ENCODE assay signal across 8 mouse cellular contexts in genomic region chr11:104581446-104582307, GRCm38 (mm10). TPM values are rescaled to one million over a fixed set of nuclear protein-coding genes. Genes with fewer than 3 reads are reported as not detected.
DNase-seq lines count a peak whose midpoint lies in the region; ATAC-seq lines count a peak whose summit lies in the region.

No protein-coding gene starts in this region.

- H3K36me3 ChIP-seq in embryonic facial prominence, embryonic 11.5 days (replicated peaks; ENCODE audit: control insufficient read depth, insufficient read depth, low read depth, low read length): no peaks in the 10 kb centered on the region
- H3K36me3 ChIP-seq in embryonic facial prominence, embryonic 10.5 days (replicated peaks): no peaks in the 10 kb centered on the region
- peaks cover 15% of the 10 kb centered on the region for H3K36me3 ChIP-seq in heart, embryonic 16.5 days (ENCODE audit: control insufficient read depth, insufficient read depth)

- H3K4me3 ChIP-seq in embryonic facial prominence, embryonic 11.5 days (ENCODE audit: low read depth, low read length): no peak overlapping the region
- H3K4me3 ChIP-seq in embryonic facial prominence, embryonic 10.5 days: no peak overlapping the region
- peak overlapping the region; percentile 38 for H3K4me3 ChIP-seq in heart, embryonic 16.5 days (ENCODE audit: low read length)

- peak; percentile 51 for DNase-seq in embryonic facial prominence, embryonic 11.5 days (ENCODE audit: low spot score)
- DNase-seq in embryonic facial prominence, embryonic 10.5 days (ENCODE audit: low spot score): no peak
- peak; percentile 95 for DNase-seq in 416B (ENCODE audit: low read depth)
- no peak for DNase-seq in cerebellum, postnatal 25 days
- no peak for DNase-seq in embryo, embryonic 10.5 days (ENCODE audit: low spot score)
- no peak for DNase-seq in layer of hippocampus, postnatal 25 days (ENCODE audit: extremely low spot score in 1 of 2, low spot score in 1 of 2)

- H3K4me1 ChIP-seq in embryonic facial prominence, embryonic 11.5 days (ENCODE audit: control insufficient read depth, insufficient read depth, low read length): no peaks in the 10 kb centered on the region
- peaks cover 42% of the 10 kb centered on the region for H3K4me1 ChIP-seq in embryonic facial prominence, embryonic 10.5 days
- peaks cover 39% of the 10 kb centered on the region for H3K4me1 ChIP-seq in heart, embryonic 16.5 days (ENCODE audit: control insufficient read depth, insufficient read depth, low read length)

- no peaks in the 10 kb centered on the region for H3K27me3 ChIP-seq in embryonic facial prominence, embryonic 11.5 days (ENCODE audit: control insufficient read depth, insufficient read depth, low read length)
- 0 out of 2 replicates have a peak, but pooled peaks cover 8% of the 10 kb centered on the region for H3K27me3 ChIP-seq in embryonic facial prominence, embryonic 10.5 days (replicated peaks; ENCODE audit: low read depth, poor library complexity, severe bottlenecking)
- H3K27me3 ChIP-seq in heart, embryonic 16.5 days (ENCODE audit: control insufficient read depth, insufficient read depth, low read length): no peaks in the 10 kb centered on the region

- no peaks in the 10 kb centered on the region for H3K9me3 ChIP-seq in embryonic facial prominence, embryonic 11.5 days (replicated peaks; ENCODE audit: control insufficient read depth, low read length)
- H3K9me3 ChIP-seq in embryonic facial prominence, embryonic 10.5 days: no peaks in the 10 kb centered on the region
- no peaks in the 10 kb centered on the region for H3K9me3 ChIP-seq in heart, embryonic 16.5 days (replicated peaks; ENCODE audit: control insufficient read depth, low read length)

- no peak overlapping the region for H3K9ac ChIP-seq in embryonic facial prominence, embryonic 11.5 days (replicated peaks; ENCODE audit: low read length)
- peak overlapping the region; percentile 44 for H3K9ac ChIP-seq in heart, embryonic 16.5 days (ENCODE audit: low read length)

- H3K27ac ChIP-seq in embryonic facial prominence, embryonic 11.5 days (replicated peaks; ENCODE audit: low read depth, low read length): no peak overlapping the region
- H3K27ac ChIP-seq in embryonic facial prominence, embryonic 10.5 days (replicated peaks): no peak overlapping the region
- peak overlapping the region; percentile 63 for H3K27ac ChIP-seq in heart, embryonic 16.5 days (ENCODE audit: low read length)

- H3K4me2 ChIP-seq in embryonic facial prominence, embryonic 11.5 days (ENCODE audit: low read depth, low read length): no peak overlapping the region
- H3K4me2 ChIP-seq in heart, embryonic 16.5 days (ENCODE audit: low read depth, low read length): peak overlapping the region; percentile 57

- WGBS in embryonic facial prominence, embryonic 11.5 days: 47% methylated on average over 18 of the region's 18 CpGs
- WGBS in embryonic facial prominence, embryonic 10.5 days: 57% methylated on average over 18 of the region's 18 CpGs
- 48% methylated on average over 18 of the region's 18 CpGs for WGBS in heart, embryonic 16.5 days

- no peak for ATAC-seq in embryonic facial prominence, embryonic 11.5 days (replicated peaks; ENCODE audit: insufficient number of reproducible peaks, low FRiP score, low TSS enrichment, low read depth)
- ATAC-seq in heart, embryonic 16.5 days (replicated peaks; ENCODE audit: extremely low read depth, insufficient read depth, low FRiP score): no peak
- peak; percentile 53; the same call in 1 of the 2 replicates for ATAC-seq in megakaryocyte, adult 5-6 weeks (ENCODE audit: poor library complexity, severe bottlenecking)

RNA-seq across cellular contexts. Expression of gene Itgb3, which starts 26.1 kb away (rescaled TPM):
- 1.3 and 1.4 TPM in 2 replicates for polyA plus RNA-seq in embryonic facial prominence, embryonic 11.5 days (2014; fragmentation: Nextera tagmentation; extraction: Ambion mirVana)
- polyA plus RNA-seq in embryonic facial prominence, embryonic 10.5 days (2016; fragmentation: Nextera tagmentation; extraction: Ambion mirVana): 2.9 and 4.2 TPM in 2 replicates
- polyA plus RNA-seq in heart, embryonic 16.5 days (2015; fragmentation: Nextera tagmentation; extraction: Ambion mirVana): 3.5 and 4.0 TPM in 2 replicates
- total RNA-seq in megakaryocyte, adult 5-6 weeks (2015): 7.1 and 8.6 TPM in 2 replicates
- 20.6 and 23.8 TPM in 2 replicates for total RNA-seq in megakaryocyte, adult 5-6 weeks (2017)
- 1 to 10 TPM; 1.1 to 1.8 TPM for total RNA-seq in layer of hippocampus, postnatal 25 days (2021)

RNA-seq across cellular contexts. Expression of gene Myl4, which starts 31.2 kb away (rescaled TPM):
- polyA plus RNA-seq in embryonic facial prominence, embryonic 11.5 days (2014; fragmentation: Nextera tagmentation; extraction: Ambion mirVana): 4.2 and 16.4 TPM in 2 replicates
- 1.1 and 4.1 TPM in 2 replicates for polyA plus RNA-seq in embryonic facial prominence, embryonic 10.5 days (2016; fragmentation: Nextera tagmentation; extraction: Ambion mirVana)
- 1,596 and 1,841 TPM in 2 replicates for polyA plus RNA-seq in heart, embryonic 16.5 days (2015; fragmentation: Nextera tagmentation; extraction: Ambion mirVana)
- 0.11 TPM in 1 of 2 replicates, not detected in the other for total RNA-seq in megakaryocyte, adult 5-6 weeks (2015)
- total RNA-seq in megakaryocyte, adult 5-6 weeks (2017): 0.08 TPM in 1 of 2 replicates, not detected in the other
- total RNA-seq in layer of hippocampus, postnatal 25 days (2021): 1 to 10 TPM; 2.3 to 3.9 TPM

RNA-seq across cellular contexts. Expression of gene Cdc27, which starts 31.3 kb away (rescaled TPM):
- 63.2 and 70.6 TPM in 2 replicates for polyA plus RNA-seq in embryonic facial prominence, embryonic 11.5 days (2014; fragmentation: Nextera tagmentation; extraction: Ambion mirVana)
- polyA plus RNA-seq in embryonic facial prominence, embryonic 10.5 days (2016; fragmentation: Nextera tagmentation; extraction: Ambion mirVana): 58.4 and 60.8 TPM in 2 replicates
- polyA plus RNA-seq in heart, embryonic 16.5 days (2015; fragmentation: Nextera tagmentation; extraction: Ambion mirVana): 30.3 and 33.9 TPM in 2 replicates
- 49.4 and 51.3 TPM in 2 replicates for total RNA-seq in megakaryocyte, adult 5-6 weeks (2015)
- total RNA-seq in megakaryocyte, adult 5-6 weeks (2017): 45.1 and 52.1 TPM in 2 replicates
- 10 to 100 TPM; 58.1 to 63.2 TPM for total RNA-seq in layer of hippocampus, postnatal 25 days (2021)

Comparison
In these comparisons a context has a peak if more than half of its experiments do, and no peak if none do; other contexts are left out.
1. DNase-seq: peak in embryonic facial prominence, embryonic 11.5 days (single experiment) and 416B (single experiment); none in embryonic facial prominence, embryonic 10.5 days (single experiment), cerebellum, postnatal 25 days (0 of 2), embryo, embryonic 10.5 days (single experiment) and layer of hippocampus, postnatal 25 days (0 of 2).
2. RNA of gene Myl4, which starts 31.2 kb away (polyA plus RNA-seq): 1,596 to 1,841 TPM in heart, embryonic 16.5 days; 4.2 to 16.4 TPM in embryonic facial prominence, embryonic 11.5 days and 1.1 to 4.1 TPM in embryonic facial prominence, embryonic 10.5 days; every median in the first group is over 10 times any median in the second.